Comparison of ENCODE assay signal across 35 mouse cellular contexts in genomic region chr2:154670741-154671140, GRCm38 (mm10). TPM values are rescaled to one million over a fixed set of nuclear protein-coding genes. Genes with fewer than 3 reads are reported as not detected.
"Had no signal": no experiment of that assay in that cellular context is flagged by ENCODE, and none has a peak within 500 bp of the region (broad histone marks: within the 10 kb centered on the region; RNA-seq: fewer than 3 reads in every experiment).

No protein-coding gene starts in this region.

- H3K4me3 ChIP-seq: embryonic facial prominence, embryonic 10.5 days; embryonic facial prominence, embryonic 12.5 days; embryonic facial prominence, embryonic 13.5 days; embryonic facial prominence, embryonic 15.5 days; erythroblast, embryonic 14.5 days; forebrain, embryonic 10.5 days; forebrain, embryonic 12.5 days; forebrain, embryonic 13.5 days; forebrain, embryonic 15.5 days; gastrocnemius, adult 2 months; heart, adult 2 months had no signal

- H3K27me3 ChIP-seq: embryonic facial prominence, embryonic 12.5 days; embryonic facial prominence, embryonic 13.5 days; embryonic facial prominence, embryonic 15.5 days; forebrain, embryonic 12.5 days; forebrain, embryonic 13.5 days; forebrain, embryonic 15.5 days had no signal

- H3K27ac ChIP-seq: embryonic facial prominence, embryonic 10.5 days; embryonic facial prominence, embryonic 12.5 days; embryonic facial prominence, embryonic 13.5 days; embryonic facial prominence, embryonic 15.5 days; forebrain, embryonic 10.5 days; forebrain, embryonic 12.5 days; forebrain, embryonic 15.5 days; gastrocnemius, adult 2 months; heart, adult 2 months had no signal

- DNase-seq: cerebellum, adult 8-10 months; cerebellum, adult 9-10 months; cerebellum, postnatal 14 days; cerebellum, postnatal 25 days; cerebellum, postnatal 36 days; embryo, embryonic 11 days; gastrocnemius, adult 2 months; gastrocnemius, postnatal 10 days; gastrocnemius, postnatal 14 days; gastrocnemius, postnatal 25 days; gastrocnemius, postnatal 36 days; heart, adult 11 months; heart, adult 18-20 months; heart, adult 2 months had no signal

- ATAC-seq: forebrain, embryonic 13.5 days; forebrain, embryonic 14.5 days; forebrain, embryonic 15.5 days; forebrain, embryonic 16.5 days had no signal

RNA-seq across cellular contexts. Expression of gene 4930519P11Rik, which starts 57.5 kb away (rescaled TPM):
- total RNA-seq: common myeloid progenitor, adult 5-6 weeks; gastrocnemius, adult 18-20 months; gastrocnemius, adult 2 months; gastrocnemius, adult 8-10 months; gastrocnemius, postnatal 10 days; gastrocnemius, postnatal 25 days; gastrocnemius, postnatal 36 days; granulocyte monocyte progenitor cell, adult 5-6 weeks; heart, adult 2 months; heart, adult 8-10 months had no signal
- polyA plus RNA-seq: cortical plate, adult 2 months; embryonic facial prominence, embryonic 10.5 days; embryonic facial prominence, embryonic 11.5 days; embryonic facial prominence, embryonic 13.5 days; embryonic facial prominence, embryonic 14.5 days; forebrain, embryonic 11.5 days; forebrain, embryonic 12.5 days; forebrain, embryonic 16.5 days; forebrain, postnatal 0 days had no signal
